Mouse (Mus musculus) 3T3-L1 (cell line): Measurements from ENCODE around the gene Magix.
A peak's percentile ranks its signal among the peaks of the same experiment; 100 is the strongest.

Source experiments
- DNase-seq: peaks from one replicate; pipeline ENCODE4 v3.0.0-alpha.2; 2015; ENCODE audit warnings: low read depth, low spot score

Magix gene

DNA sequence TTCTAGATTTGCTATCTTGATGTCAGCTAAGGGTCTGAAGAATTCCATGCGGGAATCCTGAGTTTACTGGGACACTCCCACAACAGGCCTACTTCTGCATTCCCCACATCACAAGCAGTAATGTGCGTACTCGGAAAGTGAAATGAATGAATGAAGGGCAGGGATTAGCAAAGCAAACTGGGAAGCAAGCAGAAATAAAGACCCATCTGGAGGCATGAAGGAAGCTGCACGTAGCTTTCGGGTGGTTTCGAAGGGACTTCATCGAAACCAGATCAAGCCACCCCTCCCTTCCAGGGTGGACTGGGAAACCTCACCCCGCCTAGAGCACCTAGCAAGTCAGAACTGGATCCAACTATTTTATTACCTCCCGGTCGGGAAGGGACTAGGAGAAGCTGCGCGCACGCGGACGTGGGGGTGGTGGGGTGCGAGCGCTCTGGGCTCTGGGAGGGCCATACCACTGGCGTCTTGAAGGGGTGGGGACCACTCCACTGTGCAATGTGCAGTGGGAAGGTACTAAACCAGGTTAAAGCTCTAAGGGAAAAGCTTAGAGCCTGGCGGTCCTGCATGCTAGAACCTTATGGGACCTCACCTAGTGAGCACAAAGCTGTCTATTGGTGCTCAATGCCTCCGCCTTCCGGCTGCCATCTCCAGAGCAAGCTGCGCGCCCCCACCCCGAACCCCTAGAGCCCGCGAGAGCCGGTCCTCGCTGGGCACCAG lies 6.6 kb downstream of the Magix start:
- DNase-seq: no peak

DNA sequence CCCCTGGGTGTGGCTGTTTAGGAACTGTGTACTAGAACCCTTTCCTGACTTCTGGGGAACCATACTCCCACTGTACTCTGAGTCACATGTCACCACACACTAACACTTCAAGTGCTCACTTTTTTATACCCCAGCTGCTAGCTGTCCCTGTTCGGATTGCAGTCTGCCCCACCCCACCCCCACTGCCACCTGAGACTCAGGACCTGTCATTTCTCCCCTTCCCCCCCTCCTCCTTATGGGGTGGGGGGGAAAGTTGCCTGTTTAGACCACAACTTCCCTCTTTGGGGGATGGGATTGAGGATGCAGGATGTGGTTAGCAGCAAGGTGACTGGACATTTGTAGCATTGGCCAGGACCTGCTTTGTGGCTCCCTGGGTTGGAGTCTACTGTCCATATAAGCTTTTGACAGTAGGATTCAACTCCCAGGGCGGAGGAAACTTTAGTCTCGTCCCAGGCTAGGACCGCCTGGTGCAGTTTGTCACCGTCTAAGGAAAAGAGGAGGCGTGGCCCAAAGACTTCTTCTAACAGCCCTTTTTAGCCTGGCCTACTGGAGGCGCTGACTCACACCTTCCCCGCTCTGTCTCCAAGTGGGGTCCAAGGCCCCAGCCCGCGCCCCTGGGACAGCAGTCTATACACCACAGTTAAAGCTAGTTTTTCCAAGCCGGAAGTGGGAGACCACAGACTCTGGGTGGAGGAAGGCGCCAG lies 7.3 kb downstream of the Magix start:
- peak; percentile 61 for DNase-seq

GRCm38 (mm10) chrX:7672739-7673138 lies 8.3 kb downstream of the Magix start:
- DNase-seq: no peak

GRCm38 (mm10) chrX:7670921-7671623 lies 10.0 kb downstream of the Magix start, which contains the start of gene Plp2:
Plp2 (minus strand) TSS chrX:7671390.
- DNase-seq: peak; percentile 56

DNA sequence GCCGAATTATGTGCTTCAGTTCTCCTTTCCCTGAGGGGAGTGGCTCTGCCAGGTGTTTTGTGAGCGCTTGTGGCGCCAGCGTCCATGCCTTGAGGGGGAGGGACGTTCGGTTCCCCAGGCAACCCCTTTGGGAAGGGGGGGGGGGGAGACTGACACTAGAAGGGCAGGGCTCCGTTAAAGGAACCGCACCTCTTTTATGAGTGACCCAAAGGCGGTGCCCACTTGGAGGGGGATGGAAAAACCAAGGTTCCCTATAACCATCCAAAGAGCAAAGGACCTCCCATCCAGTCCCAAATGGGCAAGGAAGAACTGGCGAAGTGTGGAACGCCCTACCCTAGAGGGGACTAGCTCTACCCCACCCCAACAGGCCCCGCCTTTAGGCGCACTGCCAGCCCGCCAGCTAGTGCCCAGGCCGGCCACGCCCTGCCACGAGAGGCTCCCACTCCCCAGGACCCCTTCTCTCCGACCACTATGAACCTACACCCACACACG lies 10.6 kb downstream of the Magix start:
- DNase-seq: peak; percentile 82

GRCm38 (mm10) chrX:7665739-7666502 lies 15.1 kb downstream of the Magix start:
- DNase-seq: no peak

DNA sequence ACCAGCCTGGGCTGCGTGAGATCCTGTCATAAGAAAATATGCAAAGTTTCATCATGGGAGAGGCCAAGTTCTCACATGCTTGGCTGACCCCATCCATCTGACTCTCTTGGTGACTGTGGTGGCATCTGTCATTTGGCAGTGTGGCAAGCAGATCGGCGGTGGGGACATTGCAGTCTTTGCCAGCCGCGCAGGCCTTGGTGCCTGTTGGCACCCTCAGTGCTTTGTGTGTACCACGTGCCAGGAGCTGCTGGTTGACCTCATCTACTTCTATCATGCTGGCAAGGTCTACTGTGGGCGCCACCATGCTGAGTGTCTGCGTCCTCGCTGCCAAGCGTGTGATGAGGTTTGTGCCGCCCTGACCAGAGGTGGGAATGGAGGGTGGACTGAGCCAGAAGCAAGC lies 16.3 kb downstream of the Magix start:
- DNase-seq: no peak

DNA sequence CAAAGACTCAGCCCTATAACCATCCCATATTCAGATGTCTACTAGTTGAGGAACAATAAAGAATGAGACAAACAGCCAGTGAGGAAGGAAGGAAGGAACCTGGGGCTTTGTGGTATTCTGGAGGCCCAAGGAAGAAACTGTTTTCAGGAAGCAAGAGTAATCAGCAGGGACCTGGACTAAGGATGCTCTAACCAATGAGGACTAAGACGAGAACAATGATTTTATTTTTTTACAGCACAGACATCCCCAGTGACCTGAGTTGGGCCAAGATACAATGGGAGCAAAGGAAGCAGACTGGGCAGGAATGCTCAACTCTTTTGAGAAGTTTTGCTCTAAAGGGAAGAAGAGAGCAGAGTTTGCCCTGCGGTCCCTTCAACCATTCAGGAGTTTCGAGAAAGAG lies 18.1 kb downstream of the Magix start:
- DNase-seq: no peak

- no peak for DNase-seq
Measured at GRCm38 (mm10) chrX:7661086-7661485, 20.0 kb downstream of the Magix start.

DNA sequence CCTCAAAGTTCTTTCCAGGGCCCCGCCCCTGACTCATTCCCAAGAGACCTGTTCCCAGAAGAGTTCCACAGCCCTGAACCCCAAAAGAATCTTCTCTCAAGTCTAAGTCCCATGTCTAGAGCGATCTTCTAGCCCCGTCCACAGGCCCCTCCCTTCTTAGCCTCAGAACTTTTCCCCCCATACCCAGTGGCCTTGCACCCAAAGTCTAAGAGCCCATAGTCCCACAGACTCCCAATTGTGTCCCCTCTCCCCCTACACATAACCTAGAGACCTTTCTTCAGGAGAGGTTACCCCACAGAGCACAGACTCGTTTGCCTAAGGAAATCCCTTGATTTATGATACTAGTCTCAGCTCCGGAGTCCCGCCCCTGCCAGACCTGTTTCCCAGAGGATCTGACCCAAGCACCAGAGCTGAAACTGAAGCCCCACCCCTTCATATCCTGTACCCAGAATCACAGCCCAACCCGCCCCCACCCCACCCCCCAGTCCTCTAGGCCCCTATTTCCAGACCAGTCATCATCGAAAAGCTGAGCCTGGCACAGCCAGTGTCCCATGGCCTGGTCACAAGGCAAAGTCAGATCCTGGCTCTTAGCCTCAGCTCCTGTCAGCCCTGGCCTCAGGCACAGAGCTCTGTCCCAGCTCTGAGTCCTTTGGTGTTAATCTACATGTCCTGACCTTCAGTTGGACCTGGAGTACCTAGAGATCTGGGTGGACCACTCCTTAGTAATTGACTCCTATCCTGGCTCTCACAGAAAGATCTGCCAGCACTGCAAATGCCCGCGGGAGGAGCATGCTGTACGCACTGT lies 22.1 kb downstream of the Magix start:
- DNase-seq: no peak

- peak; percentile 49 for DNase-seq
Measured at GRCm38 (mm10) chrX:7658031-7658784, 22.8 kb downstream of the Magix start.

- peak; percentile 38 for DNase-seq
Measured at GRCm38 (mm10) chrX:7657221-7657639, 23.8 kb downstream of the Magix start, which contains the start of gene Prickle3. Prickle3 (plus strand) TSS chrX:7657260.

GRCm38 (mm10) chrX:7648671-7649304 lies 32.3 kb downstream of the Magix start:
- peak; percentile 95 for DNase-seq

DNA sequence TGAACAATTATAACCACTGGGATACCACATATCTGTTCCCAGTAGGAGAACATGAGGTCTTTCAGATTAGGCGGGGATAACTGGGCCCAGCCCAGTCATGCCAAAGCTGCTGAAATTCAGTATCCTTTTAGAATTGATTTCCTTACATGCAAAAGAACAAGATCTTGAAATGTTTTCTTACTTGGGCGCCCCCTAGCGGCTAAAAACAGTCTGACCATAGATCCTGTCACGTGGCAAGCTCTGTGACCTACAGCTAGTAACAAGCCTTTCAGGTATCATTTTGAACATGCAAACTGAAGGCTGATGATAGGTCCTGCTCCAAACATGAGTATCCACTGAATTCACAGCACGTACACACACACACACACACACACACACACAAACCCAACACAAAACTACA lies 35.7 kb downstream of the Magix start:
- peak; percentile 92 for DNase-seq

- no peak for DNase-seq
Measured at GRCm38 (mm10) chrX:7640785-7641184, 40.3 kb downstream of the Magix start.

- DNase-seq: no peak
Measured at GRCm38 (mm10) chrX:7639536-7640325, 41.3 kb downstream of the Magix start.

DNA sequence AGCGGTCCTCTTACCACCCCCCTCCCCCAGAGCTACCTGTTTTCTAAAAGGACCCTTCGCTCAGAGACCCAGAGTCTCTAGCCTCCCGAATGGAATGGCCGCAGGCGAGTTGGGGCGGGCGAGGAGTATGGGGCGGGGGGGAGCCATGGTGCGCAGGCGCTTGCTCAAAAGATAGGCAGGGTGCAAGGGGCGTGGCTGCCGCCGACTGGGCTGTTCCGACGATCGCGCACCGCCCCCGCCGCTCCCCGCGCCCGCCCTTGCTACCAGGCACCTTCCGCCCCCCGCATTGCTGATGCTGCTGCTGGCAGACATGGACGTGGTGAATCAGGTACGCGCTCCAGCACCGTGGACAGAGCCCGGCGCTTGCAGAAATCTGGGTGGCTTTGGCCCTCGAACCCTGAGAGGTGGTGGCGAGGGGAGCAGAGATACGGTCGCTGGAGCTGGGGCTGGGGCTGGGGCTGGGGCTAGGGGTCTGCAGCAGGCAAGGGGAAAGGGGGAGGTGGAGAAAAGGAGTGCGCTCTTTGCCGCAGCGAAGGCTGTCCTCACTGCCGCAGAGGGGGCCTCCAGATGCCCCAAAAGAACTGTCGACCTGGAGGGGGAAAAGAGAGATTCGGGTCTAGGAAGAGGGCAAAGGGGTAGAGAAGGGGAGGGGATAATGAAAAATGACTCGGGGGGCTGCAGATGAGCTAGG lies 42.5 kb downstream of the Magix start, which contains the start of gene Syp:
Syp (plus strand) TSS at position 71 of the 691 bp plus-strand sequence.
- no peak for DNase-seq

DNA sequence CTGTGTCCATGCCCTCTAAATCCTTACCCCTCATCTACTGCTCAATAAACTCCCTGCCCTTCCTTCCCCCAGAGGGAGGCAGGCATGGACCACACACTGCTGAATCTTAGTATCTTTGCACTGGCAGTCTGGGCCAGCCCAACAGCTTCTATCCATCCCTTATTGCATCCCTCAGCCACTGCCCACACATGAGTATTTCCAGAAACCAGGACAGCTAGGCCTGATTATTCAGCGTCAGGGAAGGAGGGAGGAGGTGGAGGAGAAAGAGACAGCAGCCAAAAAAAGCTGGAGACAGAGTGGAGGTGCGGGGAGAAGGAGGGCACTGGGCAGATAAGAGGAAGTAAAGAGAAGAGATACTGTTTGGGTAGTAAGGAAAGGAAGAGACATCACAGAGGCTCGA lies 46.0 kb downstream of the Magix start:
- no peak for DNase-seq
